Mouse (Mus musculus) adrenal gland, postnatal 14 days (tissue): ENCODE measurements at regions not wholly inside any gene's neighbourhood (a gene's known extent, or its start where the extent isn't known, plus 50 kb on each side); places are given as distances from the start of the nearest gene placed in this dataset.

Experiments used
- DNase-seq: peaks from one replicate; pipeline ENCODE4 v3.0.0; 2021; ENCODE audit warnings: mixed read lengths

- no peak for DNase-seq
Observed at GRCm38 (mm10) chr2:75419142-75419541, 239.9 kb upstream of the Hnrnpa3 start.

- no peak for DNase-seq
Observed at GRCm38 (mm10) chr2:75422798-75423685, 236.0 kb upstream of the Hnrnpa3 start.

GRCm38 (mm10) chr2:75423872-75424271 is 235.2 kb upstream of the Hnrnpa3 start:
- no peak for DNase-seq

GRCm38 (mm10) chr2:75424363-75424762 is 234.7 kb upstream of the Hnrnpa3 start:
- DNase-seq, result no peak

GRCm38 (mm10) chr2:75424911-75425310 is 234.2 kb upstream of the Hnrnpa3 start:
- DNase-seq, result no peak

- DNase-seq, result no peak
Observed at GRCm38 (mm10) chr2:75425384-75425783, 233.7 kb upstream of the Hnrnpa3 start.

- DNase-seq, result no peak
Observed at GRCm38 (mm10) chr2:75425791-75426190, 233.3 kb upstream of the Hnrnpa3 start.

- DNase-seq, result no peak
Observed at GRCm38 (mm10) chr2:75427936-75428458, 231.1 kb upstream of the Hnrnpa3 start.

GRCm38 (mm10) chr2:75430161-75430940 is 228.7 kb upstream of the Hnrnpa3 start:
- DNase-seq, result no peak

- DNase-seq, result no peak
Observed at GRCm38 (mm10) chr2:75431981-75432380, 227.1 kb upstream of the Hnrnpa3 start.

GRCm38 (mm10) chr2:75434521-75434920 is 224.5 kb upstream of the Hnrnpa3 start:
- no peak for DNase-seq

GRCm38 (mm10) chr2:75439522-75440230 is 219.4 kb upstream of the Hnrnpa3 start:
- DNase-seq, result no peak

GRCm38 (mm10) chr2:75442632-75443031 is 216.4 kb upstream of the Hnrnpa3 start:
- no peak for DNase-seq

GRCm38 (mm10) chr2:75445189-75445588 is 213.9 kb upstream of the Hnrnpa3 start:
- no peak for DNase-seq

- no peak for DNase-seq
Observed at GRCm38 (mm10) chr2:75446996-75447715, 211.9 kb upstream of the Hnrnpa3 start.

GRCm38 (mm10) chr2:75448221-75448620 is 210.8 kb upstream of the Hnrnpa3 start:
- no peak for DNase-seq

- no peak for DNase-seq
Observed at GRCm38 (mm10) chr2:75451846-75452267, 207.2 kb upstream of the Hnrnpa3 start.

GRCm38 (mm10) chr2:75452274-75453148 is 206.6 kb upstream of the Hnrnpa3 start:
- no peak for DNase-seq

- no peak for DNase-seq
Observed at GRCm38 (mm10) chr2:75455481-75455880, 203.6 kb upstream of the Hnrnpa3 start.

- DNase-seq, result no peak
Observed at GRCm38 (mm10) chr2:75456272-75456671, 202.8 kb upstream of the Hnrnpa3 start.

- no peak for DNase-seq
Observed at GRCm38 (mm10) chr2:75457423-75457822, 201.6 kb upstream of the Hnrnpa3 start.
